Mouse (Mus musculus): ENCODE data around the gene Thada. TPM values are rescaled to one million over a fixed set of nuclear protein-coding genes. Genes with fewer than 3 reads are reported as not detected.

The Thada gene
- polyA plus RNA-seq, 1 experiment from 2014 or later, result 6.1 TPM

DNA sequence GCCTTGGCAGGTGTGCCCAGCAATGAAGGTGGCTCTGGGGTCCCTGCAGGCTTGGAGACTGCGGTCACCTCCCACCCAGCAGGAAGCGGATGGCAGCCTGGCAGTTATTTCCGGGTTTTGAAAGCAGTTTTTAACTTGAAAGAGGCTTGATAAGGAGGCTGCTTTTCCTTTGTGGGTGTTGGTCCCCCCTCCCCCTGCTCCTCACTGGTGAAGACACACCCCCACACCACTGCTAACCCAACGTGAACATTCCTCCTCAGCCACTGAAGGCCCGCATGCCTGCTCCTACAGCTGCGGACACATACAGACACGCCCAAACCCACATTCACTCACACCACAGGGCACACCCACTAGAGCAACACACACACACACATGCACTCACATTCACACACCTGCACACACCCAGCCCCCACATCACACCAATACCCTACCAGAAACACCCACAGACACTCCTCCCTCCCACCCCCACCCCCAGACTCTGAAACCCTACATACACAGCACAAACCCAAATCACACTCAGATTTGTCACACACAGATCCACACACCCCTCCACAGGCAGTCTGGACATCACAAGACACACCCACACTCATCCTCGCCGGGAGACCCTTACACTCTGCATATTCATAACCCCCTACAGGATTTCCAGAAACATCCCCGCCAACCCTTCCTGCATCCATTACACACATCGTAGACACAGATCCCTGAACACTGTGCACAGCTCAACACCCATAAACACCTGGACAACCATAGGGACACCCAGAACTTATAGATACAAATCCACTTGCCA is 285.1 kb downstream of the Thada start:
- WGBS, result 46% methylated on average over 11 of the region's 11 CpGs
- no peak overlapping the region for H3K4me3 ChIP-seq
- no peak overlapping the region for H3K4me2 ChIP-seq
- peaks cover 18% of the 10 kb centered on the region for H3K4me1 ChIP-seq (replicated peaks)
- no peak overlapping the region for H3K9ac ChIP-seq
- peaks cover 20% of the 10 kb centered on the region for H3K27me3 ChIP-seq
- H3K27ac ChIP-seq, result no peak overlapping the region
- no peak for ATAC-seq (ENCODE audit: low FRiP score)
- H3K36me3 ChIP-seq, result no peaks in the 10 kb centered on the region
- no peaks in the 10 kb centered on the region for H3K9me3 ChIP-seq

DNA sequence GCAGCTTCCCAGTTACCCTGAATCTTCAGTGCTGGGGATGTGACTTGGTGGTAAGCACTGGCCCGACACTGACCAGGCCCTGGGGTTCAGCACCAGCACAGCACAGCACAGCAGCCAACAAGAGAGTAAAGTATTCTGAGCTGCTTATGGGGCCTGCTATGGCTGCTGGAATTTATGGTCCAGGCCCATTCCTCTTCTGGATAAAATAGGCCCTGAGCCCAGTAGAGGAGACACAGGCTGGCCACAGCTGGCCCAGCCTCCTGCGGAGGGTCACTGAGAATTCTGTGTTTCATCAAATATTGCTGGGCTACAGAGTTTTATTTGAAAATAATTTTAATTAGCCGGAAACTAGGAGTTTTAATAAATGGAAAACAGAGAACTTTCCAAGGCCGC is 286.0 kb downstream of the Thada start:
- Histone ChIP-seq H3K9ac (no peak overlapping the region), H3K27me3 (peaks cover 13% of the 10 kb centered on the region), H3K4me2 (no peak overlapping the region), H3K4me3 (no peak overlapping the region), H3K27ac (no peak overlapping the region), H3K4me1 (replicated peaks) (peaks cover 13% of the 10 kb centered on the region; the same call in 1 of the 2 replicates), H3K36me3 (no peaks in the 10 kb centered on the region), H3K9me3 (peaks cover 4% of the 10 kb centered on the region; the same call in 1 of the 2 replicates)
- no peak for ATAC-seq (ENCODE audit: low FRiP score)
- WGBS, result 86% methylated on average over 4 of the region's 4 CpGs

DNA sequence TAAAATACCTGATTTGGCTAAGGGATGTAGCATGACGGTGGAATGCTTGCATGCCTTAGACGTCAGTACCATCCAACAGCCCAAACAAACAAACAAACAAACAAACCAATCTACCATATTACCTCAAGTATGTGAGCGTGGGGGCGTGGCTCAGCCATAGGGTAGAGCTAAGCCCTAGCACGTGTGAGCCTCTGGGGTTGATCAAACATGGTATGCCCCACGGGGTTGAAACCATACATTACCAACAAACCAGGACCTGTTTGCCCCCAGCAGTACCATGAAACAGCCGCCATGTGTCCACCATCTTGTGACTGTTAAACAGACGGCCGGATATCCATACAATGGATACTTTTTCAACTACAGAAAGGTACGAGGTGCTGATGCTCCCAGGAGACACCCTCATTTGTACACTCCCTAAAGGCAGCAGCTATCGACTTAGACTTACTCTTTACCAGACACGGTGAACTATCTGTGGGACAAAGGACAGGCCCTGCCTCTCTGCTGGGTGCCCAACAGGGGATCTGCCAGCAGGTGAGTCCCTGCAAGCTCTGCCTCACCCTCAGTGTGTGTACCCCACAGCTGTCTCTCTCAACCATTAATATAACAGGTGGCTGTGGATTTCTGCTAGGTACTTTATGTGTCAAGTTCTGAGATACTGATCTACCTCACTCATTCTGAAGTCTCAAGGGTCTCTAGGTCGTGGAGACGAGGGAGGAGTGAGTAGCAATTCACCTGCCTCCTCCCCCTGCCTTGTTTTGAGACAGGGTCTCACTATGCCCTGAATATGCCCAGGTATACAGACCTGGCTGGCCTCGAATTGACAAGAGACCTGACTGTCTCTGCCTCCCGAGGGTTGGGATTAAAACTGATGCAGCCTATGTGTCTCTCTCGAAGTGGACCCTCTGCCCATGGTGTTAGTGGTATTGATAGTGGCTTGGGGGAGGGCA is 286.7 kb downstream of the Thada start:
- Histone ChIP-seq H3K36me3 (no peaks in the 10 kb centered on the region), H3K9me3 (peaks cover 4% of the 10 kb centered on the region; the same call in 1 of the 2 replicates), H3K4me2 (no peak overlapping the region), H3K27ac (no peak overlapping the region), H3K9ac (no peak overlapping the region), H3K4me1 (replicated peaks) (peaks cover 13% of the 10 kb centered on the region; the same call in 1 of the 2 replicates), H3K27me3 (peaks cover 11% of the 10 kb centered on the region; the same call in 1 of the 2 replicates), H3K4me3 (no peak overlapping the region)
- 93% methylated on average over 17 of the region's 17 CpGs for WGBS
- no peak for ATAC-seq (ENCODE audit: low FRiP score)

DNA sequence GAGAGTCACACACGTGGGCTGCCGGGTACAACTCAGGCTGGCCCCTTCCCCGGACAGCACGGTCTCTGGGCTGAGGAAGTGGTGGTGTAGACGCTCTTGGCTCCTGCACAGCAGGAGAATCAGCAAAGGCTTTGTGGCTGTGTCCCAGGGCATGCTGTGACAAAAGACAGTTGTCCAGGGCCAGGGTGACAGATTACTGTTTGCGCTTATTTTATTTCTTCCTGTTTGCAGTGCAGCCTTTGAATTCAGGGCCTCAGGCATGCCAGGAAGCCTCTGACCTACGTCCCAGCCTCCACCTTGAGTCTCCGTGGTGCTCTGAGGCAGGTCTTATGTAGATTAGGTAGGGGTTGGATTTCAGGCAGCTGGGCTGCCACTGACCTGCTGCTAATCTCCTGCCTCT is 288.5 kb downstream of the Thada start:
- peaks cover 5% of the 10 kb centered on the region; the same call in 1 of the 2 replicates for H3K4me1 ChIP-seq (replicated peaks)
- H3K9me3 ChIP-seq, result peaks cover 4% of the 10 kb centered on the region; the same call in 1 of the 2 replicates
- H3K27me3 ChIP-seq, result peaks cover 7% of the 10 kb centered on the region; the same call in 1 of the 2 replicates
- 18% methylated on average over 8 of the region's 8 CpGs for WGBS
- H3K4me2 ChIP-seq, result no peak overlapping the region
- H3K9ac ChIP-seq, result no peak overlapping the region
- H3K36me3 ChIP-seq, result no peaks in the 10 kb centered on the region
- H3K27ac ChIP-seq, result no peak overlapping the region
- no peak overlapping the region for H3K4me3 ChIP-seq
- no peak for ATAC-seq (ENCODE audit: low FRiP score)

DNA sequence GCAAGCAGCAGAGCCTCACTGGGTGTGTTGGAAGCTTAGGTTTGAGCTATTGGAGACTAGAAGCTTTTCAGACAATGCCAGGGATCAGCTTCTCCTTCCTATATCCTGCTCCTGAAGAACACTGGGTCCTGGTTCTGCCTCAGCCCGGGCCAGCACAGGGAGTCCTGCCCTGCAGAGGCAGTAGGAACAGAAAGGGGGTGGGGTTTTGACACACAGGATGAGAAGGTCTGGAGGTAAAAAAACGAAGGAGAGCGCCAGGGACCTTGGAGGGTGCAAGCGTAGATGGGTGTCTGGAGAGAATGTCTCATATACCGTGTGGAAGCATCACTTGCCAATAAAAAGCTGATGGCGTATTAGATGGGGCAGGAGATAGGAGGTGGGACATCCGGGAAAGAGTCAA is 289.6 kb downstream of the Thada start:
- Histone ChIP-seq H3K4me3 (no peak overlapping the region), H3K4me2 (no peak overlapping the region), H3K27me3 (no peaks in the 10 kb centered on the region), H3K9me3 (peaks cover 4% of the 10 kb centered on the region; the same call in 1 of the 2 replicates), H3K4me1 (replicated peaks) (peaks cover 3% of the 10 kb centered on the region; the same call in 1 of the 2 replicates), H3K27ac (no peak overlapping the region), H3K9ac (no peak overlapping the region), H3K36me3 (no peaks in the 10 kb centered on the region)
- ATAC-seq (ENCODE audit: low FRiP score), result no peak
- 89% methylated on average over 7 of the region's 7 CpGs for WGBS

DNA sequence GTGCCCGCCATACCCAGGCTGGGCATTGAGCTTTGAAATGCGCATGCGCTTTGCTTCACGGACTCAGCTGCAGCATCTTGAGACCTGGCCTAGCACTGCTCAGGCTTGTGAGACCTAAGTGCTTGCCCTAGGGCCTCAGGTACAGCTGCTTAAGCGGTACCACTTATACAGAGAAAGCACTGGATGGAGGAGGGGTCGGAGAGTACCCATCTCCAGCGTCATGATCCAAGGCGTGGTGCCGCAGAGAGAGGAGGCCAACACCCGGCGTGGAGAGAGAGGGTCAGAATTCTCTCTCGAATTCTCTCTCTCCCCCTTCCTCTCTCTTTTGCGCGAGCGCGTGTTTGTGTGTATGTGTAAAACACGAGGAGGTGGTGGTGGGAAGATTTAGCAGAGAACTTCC is 290.8 kb downstream of the Thada start:
- H3K9me3 ChIP-seq, result peaks cover 4% of the 10 kb centered on the region; the same call in 1 of the 2 replicates
- H3K4me3 ChIP-seq, result no peak overlapping the region
- no peak overlapping the region for H3K27ac ChIP-seq
- 99% methylated on average over 17 of the region's 17 CpGs for WGBS
- H3K4me2 ChIP-seq, result no peak overlapping the region
- no peaks in the 10 kb centered on the region for H3K27me3 ChIP-seq
- no peak overlapping the region for H3K9ac ChIP-seq
- H3K4me1 ChIP-seq (replicated peaks), result no peaks in the 10 kb centered on the region
- H3K36me3 ChIP-seq, result no peaks in the 10 kb centered on the region
- no peak for ATAC-seq (ENCODE audit: low FRiP score)

DNA sequence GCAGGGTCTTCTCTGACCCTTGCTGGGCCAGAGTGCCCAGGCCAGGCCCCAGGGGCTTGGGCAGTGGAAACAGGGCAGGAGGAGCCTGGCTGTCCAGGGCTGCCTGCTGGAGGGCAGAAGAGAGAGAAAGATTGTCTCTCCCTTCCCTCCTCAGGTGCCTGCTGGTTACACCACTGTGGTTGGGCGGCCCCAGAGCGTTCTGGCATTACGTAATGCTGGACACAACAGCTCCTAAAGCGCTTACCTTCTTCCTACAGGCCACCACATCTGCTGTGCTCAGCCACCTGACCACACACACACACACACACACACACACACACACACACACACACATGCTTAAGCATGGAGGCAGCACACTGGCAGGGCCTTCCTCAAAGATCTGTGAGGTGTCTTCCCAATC is 298.6 kb downstream of the Thada start:
- no peaks in the 10 kb centered on the region for H3K4me1 ChIP-seq (replicated peaks)
- no peak overlapping the region for H3K4me2 ChIP-seq
- H3K36me3 ChIP-seq, result no peaks in the 10 kb centered on the region
- no peaks in the 10 kb centered on the region for H3K9me3 ChIP-seq
- H3K27ac ChIP-seq, result no peak overlapping the region
- no peak for ATAC-seq (ENCODE audit: low FRiP score)
- H3K9ac ChIP-seq, result no peak overlapping the region
- WGBS, result 94% methylated on average over 4 of the region's 4 CpGs
- H3K4me3 ChIP-seq, result no peak overlapping the region
- H3K27me3 ChIP-seq, result no peaks in the 10 kb centered on the region

DNA sequence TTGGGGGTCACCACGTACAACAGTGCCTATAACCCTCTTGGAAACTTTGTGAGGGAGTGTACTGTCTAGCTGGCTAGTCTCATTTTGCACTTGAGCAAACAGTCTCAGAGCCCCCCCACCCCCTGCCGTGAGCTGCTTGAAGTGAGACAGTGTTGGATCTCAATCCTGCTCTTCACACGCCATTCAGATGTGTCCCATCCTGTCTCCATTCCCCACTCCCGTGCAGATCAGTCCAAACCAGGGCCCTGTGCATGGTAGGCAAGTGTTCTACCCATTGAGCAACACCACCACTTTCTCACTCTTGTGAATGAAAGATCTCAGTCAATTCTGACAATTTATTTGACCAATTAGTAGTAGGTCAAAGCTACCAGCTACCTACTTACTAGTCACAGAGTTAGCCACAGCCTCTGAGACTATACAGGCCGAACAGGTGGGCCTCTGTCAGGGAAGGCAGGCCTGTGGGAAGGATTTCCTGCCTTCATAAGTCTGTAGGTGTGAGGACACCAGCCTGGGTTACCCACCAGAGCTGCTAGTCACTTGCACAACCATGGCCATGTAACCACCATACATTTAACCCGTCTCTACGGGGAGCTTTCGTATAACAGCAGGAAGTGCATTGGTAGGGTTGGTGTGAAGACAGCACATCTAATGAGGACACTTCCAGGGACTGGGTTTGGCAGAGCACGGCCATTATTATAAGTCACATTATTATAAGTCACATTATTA is 299.7 kb downstream of the Thada start:
- no peak overlapping the region for H3K4me3 ChIP-seq
- H3K4me1 ChIP-seq (replicated peaks), result peaks cover 9% of the 10 kb centered on the region; the same call in 1 of the 2 replicates
- 89% methylated on average over 9 of the region's 9 CpGs for WGBS
- H3K9ac ChIP-seq, result no peak overlapping the region
- no peak overlapping the region for H3K27ac ChIP-seq
- H3K27me3 ChIP-seq, result no peaks in the 10 kb centered on the region
- no peaks in the 10 kb centered on the region for H3K36me3 ChIP-seq
- H3K9me3 ChIP-seq, result no peaks in the 10 kb centered on the region
- no peak overlapping the region for H3K4me2 ChIP-seq
- ATAC-seq (ENCODE audit: low FRiP score), result no peak

DNA sequence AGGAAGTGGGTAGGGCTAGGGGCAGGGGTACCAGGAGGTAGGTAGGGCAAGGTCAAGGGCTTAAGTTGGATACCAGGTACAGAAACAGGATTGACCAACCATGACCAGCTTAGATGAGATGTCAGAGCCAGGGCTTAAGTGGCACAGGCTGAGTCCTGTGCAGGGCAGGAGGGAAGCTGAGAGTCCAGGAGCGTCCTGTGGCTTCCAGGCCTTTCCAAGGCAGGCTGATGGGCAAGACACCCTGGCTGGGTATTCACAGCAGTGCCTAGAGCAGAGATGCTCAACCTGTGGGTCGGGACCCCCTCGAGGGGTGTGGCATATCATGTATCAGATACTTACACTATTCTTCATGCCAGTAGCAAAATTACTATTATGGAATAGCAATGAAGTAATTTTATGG is 300.3 kb downstream of the Thada start:
- 86% methylated on average over 3 of the region's 3 CpGs for WGBS
- peaks cover 9% of the 10 kb centered on the region; the same call in 1 of the 2 replicates for H3K4me1 ChIP-seq (replicated peaks)
- H3K27ac ChIP-seq, result no peak overlapping the region
- H3K4me2 ChIP-seq, result no peak overlapping the region
- no peak for ATAC-seq (ENCODE audit: low FRiP score)
- H3K9ac ChIP-seq, result no peak overlapping the region
- no peaks in the 10 kb centered on the region for H3K9me3 ChIP-seq
- no peaks in the 10 kb centered on the region for H3K27me3 ChIP-seq
- H3K36me3 ChIP-seq, result no peaks in the 10 kb centered on the region
- H3K4me3 ChIP-seq, result no peak overlapping the region

DNA sequence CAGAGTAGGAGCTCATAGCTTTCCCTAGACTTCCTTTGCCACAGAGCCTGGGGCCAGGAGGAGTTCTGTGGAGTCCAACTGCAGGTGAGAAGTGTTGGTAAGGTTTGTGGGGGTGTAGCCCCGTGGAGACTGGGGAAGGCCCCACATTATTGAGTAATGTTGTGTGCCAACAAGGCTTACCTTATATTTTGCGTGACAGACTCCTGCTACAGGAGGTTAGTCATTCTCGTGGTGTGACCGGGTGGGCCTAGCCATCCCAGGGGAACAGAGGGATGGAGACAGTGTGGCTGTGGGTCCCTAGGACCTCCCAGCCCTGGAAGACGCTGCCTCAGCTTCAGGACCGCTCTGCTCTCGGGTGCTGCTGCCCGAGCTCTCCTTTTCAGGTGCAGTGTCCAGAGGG is 301.9 kb downstream of the Thada start:
- Histone ChIP-seq H3K36me3 (no peaks in the 10 kb centered on the region), H3K4me1 (replicated peaks) (peaks cover 9% of the 10 kb centered on the region; the same call in 1 of the 2 replicates), H3K9ac (no peak overlapping the region), H3K4me3 (no peak overlapping the region), H3K27ac (no peak overlapping the region), H3K4me2 (no peak overlapping the region), H3K27me3 (no peaks in the 10 kb centered on the region), H3K9me3 (no peaks in the 10 kb centered on the region)
- WGBS, result 89% methylated on average over 8 of the region's 8 CpGs
- no peak for ATAC-seq (ENCODE audit: low FRiP score)

DNA sequence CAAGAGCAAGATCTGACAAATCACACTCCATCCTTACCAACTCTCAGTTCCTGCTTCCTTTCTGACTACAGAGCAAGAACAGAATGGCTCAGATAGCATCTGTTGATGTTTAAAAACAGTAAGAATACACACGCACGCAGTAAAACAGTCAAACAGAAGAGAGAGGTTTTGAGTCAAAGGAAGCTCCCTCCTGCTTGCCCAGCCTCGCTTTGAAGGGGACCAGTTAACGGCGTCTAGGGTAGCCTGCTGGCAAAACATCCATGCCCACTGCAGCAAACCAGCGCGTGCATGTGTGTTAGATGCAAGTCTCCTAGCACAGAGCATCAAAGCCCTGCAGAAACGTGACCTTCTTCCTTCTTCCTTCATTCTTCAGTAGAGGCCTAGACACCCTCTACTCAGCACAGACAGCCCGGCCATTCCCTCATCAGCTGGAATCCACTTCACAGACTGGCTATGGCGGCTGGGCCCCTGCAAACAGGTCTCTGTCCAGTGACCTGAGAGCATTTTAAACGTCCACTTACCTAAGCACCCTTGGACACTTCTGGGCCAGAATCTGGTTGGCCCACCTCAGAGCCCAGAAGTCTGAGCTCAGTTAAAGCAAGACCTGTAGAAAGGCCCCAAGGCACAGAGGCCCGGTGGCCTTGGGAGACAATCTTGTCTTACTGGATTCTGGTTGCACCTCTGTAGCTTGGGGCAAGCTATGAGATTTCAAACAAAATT is 302.8 kb downstream of the Thada start:
- no peak overlapping the region for H3K4me3 ChIP-seq
- H3K9ac ChIP-seq, result no peak overlapping the region
- H3K27ac ChIP-seq, result no peak overlapping the region
- H3K27me3 ChIP-seq, result no peaks in the 10 kb centered on the region
- no peak overlapping the region for H3K4me2 ChIP-seq
- H3K4me1 ChIP-seq (replicated peaks), result peaks cover 9% of the 10 kb centered on the region; the same call in 1 of the 2 replicates
- no peaks in the 10 kb centered on the region for H3K36me3 ChIP-seq
- H3K9me3 ChIP-seq, result no peaks in the 10 kb centered on the region
- 87% methylated on average over 12 of the region's 12 CpGs for WGBS
- no peak for ATAC-seq (ENCODE audit: low FRiP score)

All from hindbrain, embryonic 13.5 days (tissue).